Mouse (Mus musculus) gastrocnemius, postnatal 4 days (tissue): ENCODE measurements around the gene Ddah1. TPM values are rescaled to one million over a fixed set of nuclear protein-coding genes. Genes with fewer than 3 reads are reported as not detected.
"Not testable (repeated sequence)": the region's sequence is repeated elsewhere in the genome, so short reads cannot be mapped to it uniquely, and the experiment has no call there.

Source experiments
- DNase-seq, 2 experiments: peaks; one replicate each; pipeline ENCODE4 v3.0.0; 2021 to 2022; ENCODE audit warnings: low spot score in 2 of 2, mixed read lengths in 2 of 2
- total RNA-seq, 2 experiments: library from RNA; stranded (reverse); gene quantifications; 2 replicates each; pipeline ENCODE4 v1.2.3; 2021

The Ddah1 gene
- total RNA-seq, 2 experiments from 2014 or later, result 20.2 to 24.3 TPM

DNA sequence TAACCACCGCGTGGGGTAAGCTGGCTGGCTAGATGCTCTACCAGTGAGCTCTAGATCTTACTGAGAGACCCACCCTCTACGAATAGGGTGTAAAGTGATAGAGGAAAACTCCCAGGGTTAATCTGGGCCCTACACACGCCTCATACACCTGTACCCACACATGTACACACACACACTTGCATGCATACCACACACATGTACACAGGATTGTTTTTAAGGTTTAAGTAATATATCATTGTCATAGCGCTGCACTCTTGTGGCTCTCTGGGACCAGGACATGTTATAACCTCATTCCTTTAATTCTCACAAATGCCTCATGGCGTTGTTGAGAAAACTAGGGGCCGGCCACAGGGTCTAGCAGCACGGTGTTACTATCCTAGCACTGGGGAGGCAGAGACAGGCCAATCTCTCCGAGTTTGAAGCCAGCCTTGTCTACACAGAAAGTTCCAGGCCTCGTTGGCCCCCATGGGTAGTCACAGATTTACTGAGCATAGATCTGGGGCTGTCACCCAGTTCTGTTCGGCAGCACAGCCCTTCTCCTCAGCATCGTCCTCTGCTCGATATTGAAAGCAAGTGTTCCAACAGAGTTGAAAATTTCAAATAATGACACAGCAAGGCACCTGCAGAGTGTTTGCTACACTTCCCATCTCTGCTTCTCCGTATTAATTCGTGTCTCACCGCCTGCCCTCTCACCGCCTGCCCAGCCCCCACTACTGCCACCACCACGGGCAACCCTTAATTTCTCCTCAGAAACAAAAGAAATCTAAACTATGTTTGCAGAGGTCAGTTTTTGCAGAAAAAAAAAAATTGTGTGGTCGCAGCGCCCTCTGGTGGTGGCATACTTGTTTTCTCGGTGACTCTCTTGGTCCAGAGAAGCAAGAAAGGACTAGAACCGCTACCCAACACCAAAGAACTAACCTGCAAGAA, 146.6 kb downstream of the Ddah1 start:
- peak; percentile 44 to 71 for DNase-seq

DNA sequence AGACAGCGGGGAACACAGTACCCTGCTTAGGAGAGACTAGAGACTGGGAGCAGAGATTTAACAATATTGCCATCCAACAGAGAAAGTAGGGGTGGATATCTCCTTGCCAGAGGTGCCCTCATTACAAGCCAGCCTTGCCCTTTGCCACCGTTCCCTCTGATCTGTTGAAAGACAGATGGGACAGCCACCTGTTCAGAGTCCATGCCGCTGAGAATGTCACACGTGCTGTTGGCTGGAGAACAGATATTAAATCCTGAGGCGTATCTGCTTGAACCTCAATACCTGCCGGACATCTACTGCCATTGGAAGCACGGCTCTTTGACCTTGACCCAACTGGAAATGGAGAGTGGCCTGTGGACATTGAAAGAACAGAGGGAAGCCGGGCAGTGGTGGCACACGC, 148.1 kb downstream of the Ddah1 start:
- no peak for DNase-seq

DNA sequence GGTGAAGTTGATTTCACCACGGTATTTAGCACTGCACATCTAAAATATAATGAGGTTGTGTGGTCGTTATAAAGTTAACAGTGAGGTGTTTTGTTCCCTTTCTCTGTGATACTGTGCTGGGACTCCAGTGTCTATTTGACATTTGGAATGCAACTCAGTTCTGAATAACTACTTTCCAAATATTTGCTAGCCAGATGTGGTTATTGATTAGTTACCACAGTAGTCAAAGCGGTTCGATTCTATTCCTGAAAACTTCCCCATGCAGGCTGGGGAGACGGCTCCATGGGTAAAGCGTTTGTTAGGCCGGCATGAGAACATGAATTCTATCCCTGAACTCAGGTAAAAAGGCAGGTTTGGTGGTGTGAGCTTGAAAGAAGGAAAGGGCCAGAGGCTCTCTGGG, 154.0 kb downstream of the Ddah1 start:
- DNase-seq, result no peak

DNA sequence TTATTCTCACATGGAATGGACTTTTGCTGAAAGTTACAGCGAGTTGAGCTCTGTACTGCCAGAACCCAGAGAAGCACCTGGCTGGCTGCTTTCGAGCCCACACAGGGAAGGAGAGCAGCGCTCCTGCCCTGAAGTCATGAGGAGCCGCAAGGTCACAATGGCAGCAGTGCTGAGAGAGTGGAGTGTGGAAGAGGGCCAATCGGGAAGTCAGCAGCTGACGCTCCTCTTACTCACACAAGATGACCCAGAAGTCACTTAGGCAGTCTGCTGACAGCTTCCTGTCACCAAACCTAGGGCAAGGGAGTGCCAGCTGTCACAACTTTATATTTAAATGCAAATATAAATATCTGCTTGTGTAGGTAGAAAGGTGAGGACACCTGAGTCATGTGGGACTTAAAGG, 154.8 kb downstream of the Ddah1 start:
- DNase-seq, result no peak

DNA sequence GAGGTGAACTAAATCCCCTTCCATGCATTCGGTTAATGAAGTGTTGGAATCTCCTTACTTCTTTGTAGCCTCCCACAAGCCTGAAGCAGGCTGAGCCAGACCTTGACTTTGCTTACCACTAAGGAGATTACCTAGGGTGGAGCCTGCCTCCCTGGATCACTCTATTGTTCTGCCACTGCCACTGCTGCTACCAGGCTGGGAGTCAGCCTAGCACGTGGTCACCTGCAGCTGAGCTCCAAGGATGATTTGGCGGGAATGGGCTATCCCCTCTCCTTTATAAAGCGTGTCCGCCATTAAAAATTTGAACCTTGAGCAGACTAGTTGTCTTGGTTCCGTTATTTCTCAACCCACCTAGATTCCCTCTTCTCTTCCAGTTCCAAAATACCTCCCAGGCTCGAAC, 155.5 kb downstream of the Ddah1 start:
- DNase-seq, result not testable (repeated sequence)

DNA sequence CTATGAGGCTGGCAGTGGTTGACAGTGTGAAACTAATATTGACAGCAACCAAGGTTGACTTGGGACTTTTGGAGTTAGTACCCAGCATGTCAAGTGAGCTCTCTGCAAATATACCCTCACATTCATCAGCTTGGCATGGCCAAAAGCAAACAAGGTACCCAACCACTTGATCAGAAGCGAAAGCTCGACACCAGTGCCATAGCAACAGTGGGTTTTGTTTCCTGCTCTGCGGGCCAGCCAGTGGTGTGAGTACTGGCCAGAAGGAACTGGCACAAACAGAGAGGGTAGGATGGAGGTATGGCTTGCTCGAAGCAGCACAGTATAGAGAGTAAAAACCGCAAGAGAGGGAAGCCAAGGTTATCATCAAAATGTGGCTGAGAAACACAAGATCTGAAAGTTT, 157.9 kb downstream of the Ddah1 start:
- no peak for DNase-seq

DNA sequence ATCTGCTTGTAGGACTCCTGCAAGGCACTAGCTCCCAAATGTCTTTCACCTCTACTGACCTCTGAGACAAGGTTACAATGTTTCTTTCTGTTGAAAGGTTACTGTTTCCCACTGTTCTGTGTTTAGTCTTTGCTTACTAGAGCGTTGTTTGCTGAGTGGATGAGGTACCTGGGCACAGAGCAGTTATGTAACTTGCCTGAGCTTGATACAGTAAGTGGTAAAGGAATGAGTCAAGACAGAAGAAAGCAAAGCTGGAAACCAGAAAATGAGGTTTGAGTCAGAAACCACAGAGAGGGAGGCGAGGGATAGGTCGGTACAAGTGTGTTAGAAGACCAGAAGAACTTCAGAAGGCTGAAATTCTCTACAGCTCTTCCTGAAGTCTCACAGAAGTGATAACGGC, 158.4 kb downstream of the Ddah1 start:
- DNase-seq, result no peak

DNA sequence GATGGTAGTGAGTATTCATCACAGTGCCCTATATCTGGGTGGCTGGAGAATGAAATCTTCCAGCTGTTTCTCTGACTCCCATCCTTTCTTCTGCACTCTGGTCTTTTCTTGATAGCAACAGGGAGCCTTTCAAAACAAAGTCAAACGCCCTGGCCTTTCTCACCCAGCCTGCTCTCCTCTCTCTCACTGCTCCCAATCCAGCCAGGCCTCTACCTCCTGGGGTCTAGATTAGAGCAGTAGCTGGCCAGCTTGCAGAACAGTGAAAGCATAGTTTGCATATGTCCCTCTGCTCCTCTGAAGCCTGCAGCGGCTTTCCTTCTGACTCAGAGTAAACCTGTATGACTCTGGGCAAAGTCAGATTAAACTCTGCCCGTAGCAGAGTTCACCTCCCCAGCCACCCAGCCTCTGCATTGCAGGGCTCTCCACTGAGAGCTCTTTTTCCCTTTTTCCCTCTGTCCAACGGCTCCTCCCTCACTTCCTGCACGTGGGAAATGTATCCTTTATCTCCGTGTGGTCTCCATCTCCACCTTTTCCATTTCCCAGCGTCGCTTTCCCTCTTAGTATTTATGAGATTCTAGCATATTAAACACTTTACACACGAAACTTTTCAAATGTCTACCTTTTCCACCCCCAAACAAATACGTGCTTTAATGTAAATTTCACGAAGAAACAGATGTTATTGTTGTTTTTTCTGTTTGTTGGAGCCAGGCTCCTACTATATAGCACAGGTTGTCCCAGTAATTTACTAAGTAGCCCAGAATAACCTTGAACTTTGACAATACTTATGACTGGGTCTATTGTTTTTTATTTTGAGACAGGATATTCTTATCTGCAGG, 163.8 kb downstream of the Ddah1 start, which contains the start of gene Bcl10:
Gene Bcl10 (plus strand): TSS at position 786 of the 836 bp plus-strand sequence.
- DNase-seq, result no peak

DNA sequence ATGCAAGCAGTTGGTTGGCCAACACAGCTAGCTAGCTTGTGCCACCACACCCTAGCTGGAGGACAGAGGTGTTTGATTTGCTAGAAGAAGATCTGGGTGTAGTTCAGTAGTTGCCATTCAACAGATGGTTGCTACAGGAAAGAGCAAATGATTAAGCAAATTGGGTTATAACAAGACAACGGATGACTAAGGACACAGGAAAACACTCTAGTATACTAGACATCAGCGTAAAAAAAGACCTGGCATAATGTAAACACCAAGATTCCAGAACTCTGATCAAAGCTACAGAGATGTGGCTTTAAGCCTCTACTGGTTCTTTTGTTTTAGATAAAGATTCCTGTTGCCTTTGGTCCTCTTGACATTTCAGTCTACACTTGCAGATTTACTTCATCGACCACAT, 164.5 kb downstream of the Ddah1 start:
- DNase-seq, result no peak

DNA sequence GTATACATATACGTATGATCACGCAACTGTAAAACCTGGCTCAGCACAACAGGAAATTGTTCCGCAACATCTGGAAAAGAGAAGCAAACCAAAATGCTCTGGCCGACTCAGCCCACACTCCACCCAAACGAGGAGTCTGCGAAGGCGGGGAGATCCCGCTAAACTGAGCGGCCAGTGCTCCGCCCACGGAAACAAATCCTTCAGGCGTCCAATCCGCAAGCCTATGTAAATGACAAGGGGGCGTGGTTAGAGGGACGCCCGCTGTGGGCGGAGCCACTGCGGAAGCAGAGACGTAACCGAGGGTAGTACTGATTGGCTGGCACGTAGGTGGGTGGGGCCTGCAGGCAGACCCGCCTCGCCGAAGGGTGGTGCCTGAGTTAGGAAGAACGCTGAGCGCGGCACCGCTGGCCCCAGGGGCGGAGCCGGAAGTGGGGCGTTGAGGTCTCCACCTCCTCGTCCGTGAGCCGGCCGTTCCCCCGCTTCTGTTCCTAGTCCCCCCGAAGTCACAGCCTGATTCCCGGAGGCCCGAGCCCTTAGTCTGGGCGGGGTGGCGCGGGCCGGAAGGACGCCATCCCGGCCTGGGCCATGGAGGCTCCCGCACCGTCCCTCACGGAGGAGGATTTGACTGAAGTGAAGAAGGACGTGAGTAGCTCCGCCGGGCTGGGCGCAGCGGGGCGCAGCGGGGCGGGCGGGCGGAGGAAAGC, 165.6 kb downstream of the Ddah1 start:
- peak; percentile 98 to 99 for DNase-seq

DNA sequence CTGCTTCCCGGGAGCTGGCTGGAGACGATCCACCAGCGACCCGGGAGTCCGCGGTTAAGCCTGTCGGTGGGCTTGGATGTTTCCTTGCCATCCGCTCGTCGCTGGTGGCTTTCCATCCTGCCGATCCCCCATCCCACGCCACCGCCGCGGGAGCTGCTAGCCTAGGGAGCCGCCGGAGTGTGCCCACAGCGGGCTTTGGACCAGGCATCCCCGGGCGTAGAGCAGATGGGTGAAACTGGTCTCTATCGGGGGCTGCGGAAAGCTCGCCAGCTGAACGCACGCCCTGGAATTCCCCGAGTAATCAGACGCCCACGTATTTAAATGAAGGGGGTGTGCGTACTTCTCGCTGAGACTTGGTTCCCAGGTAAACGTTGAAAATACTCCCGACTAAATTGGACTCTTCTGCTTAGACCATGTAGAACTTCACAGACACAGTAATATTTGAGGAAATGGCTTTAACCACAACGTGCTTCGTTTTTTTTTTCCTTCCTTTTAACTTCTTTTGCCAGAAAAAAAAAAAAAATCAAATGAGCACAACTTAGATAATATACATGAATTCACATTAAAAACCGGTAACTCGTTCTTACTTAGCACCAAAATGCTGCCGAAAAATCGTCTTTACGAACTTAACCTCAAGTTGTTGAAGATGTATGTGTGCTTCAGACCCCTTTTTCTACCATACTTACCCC, 166.3 kb downstream of the Ddah1 start:
- peak; percentile 31 to 47 for DNase-seq

DNA sequence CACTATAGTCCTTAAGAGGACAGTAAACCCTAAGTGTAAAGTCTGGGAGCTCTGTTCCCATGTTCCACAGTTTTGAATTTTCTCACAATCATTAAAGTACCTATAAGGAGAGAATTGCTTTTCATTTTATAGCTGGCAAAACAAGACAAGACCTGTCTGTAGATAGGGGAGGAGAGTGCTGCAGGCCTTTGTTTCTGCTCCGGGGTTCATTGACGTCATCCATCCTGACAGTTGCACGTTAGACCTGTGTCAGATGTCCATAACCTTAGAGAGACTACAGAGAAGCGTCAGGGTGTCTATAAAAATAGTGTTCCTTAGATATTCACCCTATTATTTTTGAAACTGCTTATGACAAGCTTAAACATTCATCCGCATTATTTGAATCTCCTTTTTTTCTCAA, 167.0 kb downstream of the Ddah1 start:
- DNase-seq, result no peak

DNA sequence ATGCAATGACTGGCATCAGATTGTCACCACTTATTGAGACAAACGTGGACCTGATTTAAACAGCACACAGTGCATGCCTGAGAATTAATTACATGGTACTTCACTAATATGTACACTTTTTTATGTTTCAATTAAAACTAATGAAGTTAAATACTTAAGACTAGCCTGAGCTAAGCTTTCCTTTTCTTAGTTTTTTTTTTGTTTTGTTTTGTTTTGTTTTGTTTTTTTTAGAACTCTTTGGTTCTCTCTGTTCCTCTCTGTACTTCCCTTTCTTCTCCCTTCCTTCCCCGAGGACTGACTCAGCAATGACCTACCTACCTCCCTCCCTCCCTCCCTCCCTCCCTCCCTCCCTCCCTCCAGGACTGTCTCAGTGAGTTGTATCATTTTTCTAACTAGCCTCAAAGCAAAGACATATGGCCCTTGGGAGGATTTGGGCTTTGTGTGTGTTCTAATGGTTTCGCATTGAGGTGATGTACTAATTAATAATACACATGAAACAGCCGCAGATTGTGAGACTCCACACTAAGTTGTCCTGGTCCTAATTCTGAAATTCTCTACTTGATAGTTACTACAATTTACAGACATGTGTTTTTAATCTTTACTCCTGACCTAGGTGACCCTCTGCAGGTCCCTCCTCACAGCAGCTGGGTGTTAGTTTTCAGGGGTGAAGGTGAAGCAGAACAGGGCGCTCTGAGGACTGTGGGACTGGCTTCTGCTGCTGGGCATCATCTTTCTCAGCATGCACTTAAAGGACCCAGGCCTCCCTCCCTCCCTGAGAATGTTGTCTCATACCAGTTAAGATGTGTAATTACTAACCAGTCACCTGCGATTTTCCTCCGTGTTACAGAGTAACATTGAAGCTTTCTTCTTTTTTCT, 171.3 kb downstream of the Ddah1 start:
- DNase-seq, result no peak

DNA sequence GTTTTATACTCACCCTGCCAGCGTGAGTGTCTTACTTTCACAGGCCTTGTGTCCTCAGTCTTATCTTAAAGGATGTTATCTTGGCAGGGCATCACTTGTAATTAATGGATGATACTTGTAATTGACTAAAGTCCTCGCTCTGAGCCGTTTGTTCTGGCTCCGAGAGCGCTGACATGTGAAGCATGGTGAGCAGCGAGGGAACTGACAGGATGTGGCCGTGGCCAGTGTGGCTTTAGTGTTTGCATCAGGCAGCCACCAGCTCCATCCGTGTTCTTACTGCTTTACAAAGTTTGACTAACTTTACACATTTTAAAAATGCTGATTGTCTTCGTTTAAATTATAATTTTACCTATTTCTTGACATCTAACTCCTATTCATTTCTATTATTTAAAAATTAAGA, 175.4 kb downstream of the Ddah1 start:
- no peak for DNase-seq

DNA sequence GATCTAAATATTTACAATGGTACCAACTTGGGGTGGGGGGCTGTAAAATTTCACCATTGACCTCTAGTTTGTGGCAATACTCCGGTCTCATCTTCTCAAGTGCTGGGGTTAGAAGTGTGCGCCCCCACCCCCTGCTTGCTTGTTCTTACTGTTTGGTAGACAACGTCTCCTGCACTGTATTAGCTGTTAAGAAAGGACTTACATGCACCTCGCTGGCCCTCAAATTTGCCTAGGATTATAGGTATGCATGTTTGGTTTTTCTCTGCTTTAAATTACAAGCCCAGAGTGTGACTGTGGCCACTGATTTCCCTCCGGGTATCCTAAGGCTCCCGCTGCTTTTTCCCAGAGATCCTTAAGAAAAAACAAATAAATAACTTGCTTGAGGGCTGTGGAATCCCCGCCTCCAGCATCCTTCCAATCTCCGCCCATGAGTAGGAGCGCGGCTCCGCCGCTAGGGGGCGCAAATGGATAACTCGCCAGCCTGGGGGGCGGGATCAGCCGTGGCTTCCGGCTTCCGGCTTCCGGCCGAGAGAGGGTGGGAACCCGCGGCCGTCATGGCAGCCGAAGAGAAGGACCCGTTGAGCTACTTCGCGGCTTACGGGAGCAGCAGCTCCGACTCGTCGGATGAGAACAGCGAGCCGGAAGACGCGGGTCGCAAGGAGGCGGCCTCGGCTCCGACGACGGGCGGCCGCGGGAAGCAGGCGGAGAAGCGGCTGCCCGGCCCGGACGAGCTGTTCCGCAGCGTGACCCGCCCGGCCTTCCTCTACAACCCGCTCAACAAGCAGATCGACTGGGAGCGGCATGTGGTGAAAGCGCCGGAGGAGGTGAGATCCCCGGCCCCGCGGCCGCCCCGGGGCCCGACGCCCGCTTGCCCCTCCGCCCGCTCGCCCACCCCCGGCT, 179.3 kb downstream of the Ddah1 start, which contains the start of gene 2410004B18Rik:
Gene 2410004B18Rik (plus strand): TSS at position 510 of the 900 bp plus-strand sequence.
- DNase-seq, result peak; percentile 88 to 91

DNA sequence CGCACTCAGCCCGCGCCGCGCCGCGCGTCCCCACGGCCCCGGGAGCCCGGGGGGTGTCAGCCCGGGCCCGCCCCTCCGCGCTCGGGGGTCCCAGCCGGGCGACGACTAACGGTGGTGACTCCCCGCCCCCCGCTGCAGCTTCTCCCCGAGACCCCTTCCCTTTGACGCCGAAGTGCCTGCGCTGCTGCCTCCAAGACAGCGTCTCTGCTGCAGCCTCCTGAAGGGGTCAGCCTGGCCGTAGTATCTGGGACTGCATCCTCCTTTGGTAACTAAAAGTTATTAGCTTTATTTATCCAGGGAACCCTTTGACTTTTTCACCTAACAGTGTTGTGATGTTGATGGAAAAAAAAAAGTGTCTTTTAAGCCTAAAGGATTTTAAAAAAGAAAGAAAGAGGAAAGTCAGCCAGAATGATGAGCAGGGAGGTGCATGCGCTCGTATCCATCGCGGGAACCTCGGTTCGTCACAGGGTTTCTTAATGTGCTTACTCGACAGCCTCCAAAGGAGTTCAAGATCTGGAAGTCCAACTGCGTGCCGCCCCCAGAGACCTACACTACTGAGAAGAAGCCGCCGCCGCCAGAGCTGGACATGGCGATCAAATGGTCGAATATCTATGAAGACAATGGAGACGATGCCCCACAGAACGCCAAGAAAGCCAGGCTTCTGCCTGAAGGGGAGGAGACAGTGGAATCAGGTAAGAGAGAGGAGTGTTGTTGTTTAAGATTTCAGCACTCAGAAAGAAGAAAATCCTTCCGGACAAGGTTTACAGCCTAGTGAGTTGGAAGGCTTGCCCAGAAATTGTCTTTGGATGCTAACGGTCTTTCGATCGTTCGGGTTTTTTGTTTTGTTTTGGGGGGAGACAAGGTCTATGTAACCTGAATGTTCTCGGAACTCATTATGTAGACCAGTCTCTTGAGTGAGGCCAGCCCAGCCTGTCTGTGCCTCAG, 180.2 kb downstream of the Ddah1 start:
- peak; percentile 23 to 24 for DNase-seq

DNA sequence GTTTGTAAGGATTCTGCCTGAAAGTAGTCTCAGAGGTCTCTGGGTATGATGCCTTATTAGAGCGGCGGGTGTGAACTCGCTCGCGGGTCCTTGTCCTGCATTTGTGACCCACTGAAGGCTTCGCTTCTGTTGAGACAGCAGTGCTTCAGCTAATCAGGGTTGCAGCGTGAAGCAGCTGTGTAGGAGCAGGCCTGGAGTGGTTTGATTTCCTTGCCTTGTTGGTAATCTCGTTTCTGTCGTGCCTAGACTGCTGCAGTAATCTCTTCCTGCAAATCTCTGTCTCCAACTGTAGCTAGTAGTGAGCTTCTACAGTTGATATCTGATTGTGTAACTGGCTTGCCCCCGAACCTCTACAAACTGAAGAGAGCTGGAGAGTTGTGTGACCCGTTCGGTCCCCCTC, 180.9 kb downstream of the Ddah1 start:
- DNase-seq, result no peak

DNA sequence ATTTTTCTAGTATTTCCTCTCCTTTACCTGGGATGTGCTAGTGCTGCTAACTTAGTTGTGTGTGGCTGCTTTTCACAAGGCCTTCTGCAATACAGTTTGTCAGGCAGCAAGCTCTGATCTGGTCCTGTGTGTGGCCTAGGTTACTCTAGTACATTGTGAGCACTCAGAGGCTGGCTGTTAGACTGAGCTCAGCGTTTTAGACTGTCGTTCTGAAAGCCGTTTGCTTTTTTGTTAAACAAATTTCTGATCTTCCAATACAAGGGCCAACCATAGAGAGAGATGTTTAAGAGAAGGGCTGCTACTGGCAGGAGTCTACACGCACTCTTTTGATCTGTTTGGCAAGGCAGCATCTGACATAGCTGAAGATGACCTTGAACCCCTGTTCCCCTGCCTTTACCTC, 181.5 kb downstream of the Ddah1 start:
- DNase-seq, result no peak
